Mouse (Mus musculus) erythroblast, embryonic 14.5 days (primary cell): ENCODE measurements around the gene Ptgr2.
A peak's percentile ranks its signal among the peaks of the same experiment; 100 is the strongest.

Experiments used
- GATA1 ChIP-seq: IDR thresholded peaks from 2 replicates; pipeline ENCODE4 v1.6.1; 2012; ENCODE audit warnings: low read length, inconsistent platforms, mixed read lengths
- TAL1 ChIP-seq: IDR thresholded peaks from 3 replicates; pipeline ENCODE4 v1.6.1; 2012; ENCODE audit warnings: low read length, inconsistent platforms, mixed read lengths

DNA sequence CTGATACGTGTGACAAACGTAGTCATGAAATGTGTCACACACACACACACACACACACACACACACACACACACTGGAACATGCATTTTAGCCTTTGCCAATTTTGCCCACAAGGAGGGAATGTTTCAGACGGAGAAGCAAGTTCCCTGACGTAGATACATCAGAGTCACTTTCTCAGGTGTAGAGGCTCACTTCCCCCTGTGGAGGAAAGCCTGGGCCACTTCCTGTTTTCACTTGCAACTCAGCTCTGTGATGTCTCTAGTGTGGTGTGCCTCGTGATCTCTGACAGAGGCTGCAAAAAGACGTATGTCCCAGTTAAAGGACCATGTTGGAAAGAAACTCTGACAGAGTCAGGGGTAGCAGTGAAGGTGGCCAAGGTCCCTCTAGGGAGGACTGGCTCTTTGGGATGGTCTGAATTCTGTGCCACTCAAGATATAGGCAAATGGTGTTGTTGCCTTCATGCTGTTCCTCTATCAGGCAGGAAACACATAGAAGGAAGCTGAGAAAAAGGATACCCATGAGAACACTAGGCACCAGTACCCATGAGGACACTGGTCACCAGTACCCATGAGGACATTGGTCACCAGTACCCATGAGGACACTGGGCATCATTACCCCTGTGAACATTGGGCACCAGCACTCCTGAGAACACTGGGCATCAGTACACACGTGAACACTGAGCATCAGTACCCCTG is 41.8 kb upstream of the Ptgr2 start:
- 0 out of 3 replicates have a peak, but pooled peaks have one; percentile 4 for TF ChIP-seq TAL1
- no peak for TF ChIP-seq GATA1
